Mouse (Mus musculus) kidney, embryonic 16.5 days (tissue): ENCODE results near the gene Cpvl. TPM values are rescaled to one million over a fixed set of nuclear protein-coding genes. Genes with fewer than 3 reads are reported as not detected.
A peak's percentile ranks its signal among the peaks of the same experiment; 100 is the strongest.

Experiments
- ATAC-seq: fragments of 200-750 bp; cut with Nextera tagmentation; 2 replicates; pipeline ENCODE4 v1.8.0; 2017; ENCODE audit warnings: moderate TSS enrichment; ENCODE audit not compliant: low FRiP score, low TSS enrichment
- H3K27ac ChIP-seq: fragments of 300-500 bp; sonication (generic); 2 replicates; pipeline ENCODE4 v1.5.1; 2014; ENCODE audit warnings: low read length
- H3K27me3 ChIP-seq: fragments of 300-500 bp; sonication (generic); 2 replicates; pipeline ENCODE4 v1.6.1; 2014; ENCODE audit warnings: low read length, control low read depth, mixed read lengths; ENCODE audit not compliant: insufficient read depth
- H3K36me3 ChIP-seq: fragments of 300-500 bp; sonication (generic); 2 replicates; pipeline ENCODE4 v1.6.1; 2014; ENCODE audit warnings: low read length, control low read depth, mixed read lengths; ENCODE audit not compliant: insufficient read depth
- H3K4me1 ChIP-seq: fragments of 300-500 bp; sonication (generic); 2 replicates; pipeline ENCODE4 v1.6.1; 2014; ENCODE audit warnings: low read length, control low read depth, mixed read lengths; ENCODE audit not compliant: insufficient read depth
- H3K4me2 ChIP-seq: fragments of 300-500 bp; sonication (generic); replicated peaks from 2 replicates; pipeline ENCODE4 v1.6.1; 2014; ENCODE audit warnings: low read depth, low read length
- H3K4me3 ChIP-seq: fragments of 300-500 bp; sonication (generic); 2 replicates; pipeline ENCODE4 v1.5.1; 2014; ENCODE audit warnings: mild to moderate bottlenecking, low read length
- H3K9ac ChIP-seq: fragments of 300-500 bp; sonication (generic); replicated peaks from 2 replicates; pipeline ENCODE4 v1.6.1; 2014; ENCODE audit warnings: low read length
- H3K9me3 ChIP-seq: fragments of 300-500 bp; sonication (generic); 2 replicates; pipeline ENCODE4 v1.6.1; 2016; ENCODE audit warnings: low read length, control low read depth
- WGBS: fragments of 180-500 bp; shearing (Covaris S2); extraction: QIAGEN DNeasy Blood & Tissue Kit; methylation state at CpG from one replicate; pipeline ENCODE4 v1.1.7; 2014; 5-methylcytosine and 5-hydroxymethylcytosine counted together
- polyA plus RNA-seq: library from polyadenylated mRNA; unstranded; fragments of >200 nt; fragmentation: Nextera tagmentation; extraction: Ambion mirVana; gene quantifications from 2 replicates; pipeline ENCODE4 v1.2.1, GENCODE M21; 2015

Cpvl gene
- polyA plus RNA-seq, 1 experiment from 2014 or later, result 0.35 TPM

DNA sequence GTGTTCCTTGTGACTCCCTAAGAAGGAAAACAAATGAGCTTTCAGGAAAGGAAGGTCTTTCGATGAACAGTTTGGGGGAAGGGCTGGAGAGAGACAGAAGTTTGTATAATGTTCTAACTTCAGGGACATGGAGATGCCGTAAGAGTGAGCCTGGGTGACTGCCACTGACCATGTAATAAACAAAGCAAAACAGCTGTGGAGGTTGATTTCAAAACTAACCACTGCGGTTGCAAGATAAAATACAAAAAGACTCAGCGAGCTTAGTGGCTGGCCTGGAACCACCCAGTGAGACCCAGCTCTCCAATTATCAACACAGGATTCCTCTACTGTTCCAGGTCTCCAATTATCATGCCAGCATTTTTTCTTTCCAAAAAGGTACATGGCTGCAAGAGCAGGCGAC, 33.6 kb downstream of the Cpvl start:
- no peak for ATAC-seq

DNA sequence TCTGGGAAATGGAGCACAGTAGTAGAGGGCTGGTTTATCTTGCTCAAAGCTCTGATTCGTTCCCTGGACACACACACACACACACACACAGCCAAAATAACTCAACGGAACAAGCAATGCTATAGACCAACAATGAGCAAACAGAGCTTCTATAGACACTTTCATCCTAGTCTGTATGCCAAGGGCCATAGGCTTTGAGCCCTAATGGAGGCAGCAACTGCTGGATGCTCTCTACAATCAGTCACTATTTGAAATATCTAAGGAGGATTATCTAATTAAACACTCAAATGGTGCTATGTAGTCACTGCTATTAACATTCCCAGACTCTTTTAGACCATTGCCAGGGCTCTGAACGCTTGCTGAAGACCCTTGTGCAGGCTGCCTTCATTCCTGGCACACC, 34.1 kb downstream of the Cpvl start:
- Histone ChIP-seq H3K4me1 (peaks cover 48% of the 10 kb centered on the region), H3K9ac (no peak overlapping the region), H3K4me3 (no peak overlapping the region), H3K36me3 (no peaks in the 10 kb centered on the region), H3K27ac (peak overlapping the region; percentile 21; the same call in 1 of the 2 replicates), H3K4me2 (no peak overlapping the region), H3K27me3 (no peaks in the 10 kb centered on the region), H3K9me3 (no peaks in the 10 kb centered on the region)
- WGBS, result 71% methylated on average over 3 of the region's 3 CpGs
- ATAC-seq, result no peak

More for the DNA sequence above, 33.6 kb downstream of the Cpvl start:
- H3K27me3 ChIP-seq, result no peaks in the 10 kb centered on the region
- peaks cover 48% of the 10 kb centered on the region for H3K4me1 ChIP-seq
- no peaks in the 10 kb centered on the region for H3K9me3 ChIP-seq
- H3K9ac ChIP-seq, result no peak overlapping the region
- WGBS, result 72% methylated on average over 5 of the region's 5 CpGs
- H3K4me3 ChIP-seq, result no peak overlapping the region
- H3K36me3 ChIP-seq, result no peaks in the 10 kb centered on the region
- no peak overlapping the region for H3K4me2 ChIP-seq
- H3K27ac ChIP-seq, result no peak overlapping the region

DNA sequence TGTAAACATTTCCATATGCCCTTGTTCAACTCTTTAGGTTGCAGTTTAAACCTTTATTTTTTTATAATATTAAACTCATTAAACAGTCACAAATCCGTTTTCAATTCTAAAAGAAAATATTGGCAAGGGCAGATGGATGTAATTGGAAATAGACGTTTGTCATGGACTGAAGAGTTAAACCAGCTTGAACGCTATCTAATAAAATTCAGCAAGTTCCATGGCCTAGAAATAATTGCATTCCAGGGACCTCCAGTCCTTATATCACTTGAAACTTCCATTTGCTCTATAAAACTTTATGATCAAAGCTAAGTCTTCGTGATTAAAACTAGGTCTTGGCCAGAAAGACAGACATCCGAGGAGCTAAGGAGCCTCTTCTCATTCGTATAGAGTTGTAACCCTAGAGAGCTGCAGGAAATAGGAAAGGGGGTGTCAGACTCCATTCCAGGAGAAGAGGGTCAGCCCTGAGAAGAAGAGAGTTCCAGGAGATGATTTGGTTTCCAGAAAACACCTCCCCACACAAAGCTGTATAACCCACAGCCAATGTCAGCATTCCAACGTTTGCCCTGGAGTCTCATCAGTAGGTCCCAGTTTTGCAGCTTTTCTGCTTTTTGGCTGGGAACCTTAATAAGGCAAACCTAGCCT, 36.2 kb downstream of the Cpvl start:
- 27% methylated on average over 7 of the region's 7 CpGs for WGBS
- H3K36me3 ChIP-seq, result no peaks in the 10 kb centered on the region
- H3K27me3 ChIP-seq, result no peaks in the 10 kb centered on the region
- no peak overlapping the region for H3K9ac ChIP-seq
- peaks cover 39% of the 10 kb centered on the region for H3K4me1 ChIP-seq
- peak overlapping the region; percentile 69; the same call in 1 of the 2 replicates for H3K27ac ChIP-seq
- no peak overlapping the region for H3K4me3 ChIP-seq
- no peaks in the 10 kb centered on the region for H3K9me3 ChIP-seq
- 0 out of 2 replicates have a peak, but pooled peaks have one; percentile 51 for ATAC-seq
- H3K4me2 ChIP-seq, result no peak overlapping the region

DNA sequence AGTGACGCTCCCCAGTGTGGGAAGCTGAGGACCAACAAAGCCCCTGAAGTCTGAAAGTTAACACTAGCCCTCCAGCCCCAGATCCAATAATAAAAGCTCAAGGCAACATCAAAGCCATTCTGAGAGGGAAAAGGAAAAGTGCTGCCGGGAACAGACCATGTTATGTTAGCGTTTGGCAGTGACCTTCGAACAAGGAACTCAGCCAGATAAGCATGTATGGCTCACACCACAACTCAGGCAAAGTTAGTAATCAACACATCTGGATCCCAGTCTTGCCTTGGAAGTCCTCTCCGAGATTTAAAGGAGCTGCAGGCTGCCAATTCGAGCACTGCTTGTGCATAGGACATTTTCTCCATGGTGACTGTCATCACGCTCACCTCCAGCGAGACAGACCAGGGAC, 38.7 kb downstream of the Cpvl start:
- Histone ChIP-seq H3K4me2 (no peak overlapping the region), H3K27ac (no peak overlapping the region)
- no peak for ATAC-seq

DNA sequence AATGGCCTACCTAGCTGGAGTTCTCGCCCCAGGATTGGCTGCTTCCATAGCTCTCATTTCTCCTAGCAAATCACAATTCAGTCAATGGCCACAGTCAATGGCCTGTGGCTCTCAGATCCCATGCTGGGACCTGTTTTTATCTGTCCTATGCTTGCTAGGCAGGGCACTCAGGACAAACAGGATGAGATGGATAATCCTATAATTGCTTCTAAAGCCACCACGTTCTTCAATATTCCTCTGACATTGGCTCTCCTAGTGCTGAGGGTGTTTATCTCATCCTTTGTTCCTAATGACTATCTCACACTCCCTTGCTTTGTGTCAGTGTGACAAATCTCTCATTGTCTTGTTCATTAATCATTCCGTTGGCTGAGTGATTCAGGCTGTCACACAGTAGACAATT, 39.5 kb downstream of the Cpvl start:
- whole genome bisulfite sequencing, result 53% methylated on average over 3 of the region's 3 CpGs
- Histone ChIP-seq H3K4me1 (peaks cover 26% of the 10 kb centered on the region), H3K4me2 (no peak overlapping the region), H3K36me3 (no peaks in the 10 kb centered on the region), H3K9ac (no peak overlapping the region), H3K27me3 (no peaks in the 10 kb centered on the region), H3K9me3 (no peaks in the 10 kb centered on the region), H3K27ac (no peak overlapping the region), H3K4me3 (no peak overlapping the region)
- ATAC-seq, result no peak

More for the DNA sequence above, 38.7 kb downstream of the Cpvl start:
- Histone ChIP-seq H3K4me1 (peaks cover 30% of the 10 kb centered on the region), H3K36me3 (no peaks in the 10 kb centered on the region), H3K9ac (no peak overlapping the region), H3K9me3 (no peaks in the 10 kb centered on the region), H3K4me3 (no peak overlapping the region), H3K27me3 (no peaks in the 10 kb centered on the region)
- 38% methylated on average over 8 of the region's 8 CpGs for WGBS

DNA sequence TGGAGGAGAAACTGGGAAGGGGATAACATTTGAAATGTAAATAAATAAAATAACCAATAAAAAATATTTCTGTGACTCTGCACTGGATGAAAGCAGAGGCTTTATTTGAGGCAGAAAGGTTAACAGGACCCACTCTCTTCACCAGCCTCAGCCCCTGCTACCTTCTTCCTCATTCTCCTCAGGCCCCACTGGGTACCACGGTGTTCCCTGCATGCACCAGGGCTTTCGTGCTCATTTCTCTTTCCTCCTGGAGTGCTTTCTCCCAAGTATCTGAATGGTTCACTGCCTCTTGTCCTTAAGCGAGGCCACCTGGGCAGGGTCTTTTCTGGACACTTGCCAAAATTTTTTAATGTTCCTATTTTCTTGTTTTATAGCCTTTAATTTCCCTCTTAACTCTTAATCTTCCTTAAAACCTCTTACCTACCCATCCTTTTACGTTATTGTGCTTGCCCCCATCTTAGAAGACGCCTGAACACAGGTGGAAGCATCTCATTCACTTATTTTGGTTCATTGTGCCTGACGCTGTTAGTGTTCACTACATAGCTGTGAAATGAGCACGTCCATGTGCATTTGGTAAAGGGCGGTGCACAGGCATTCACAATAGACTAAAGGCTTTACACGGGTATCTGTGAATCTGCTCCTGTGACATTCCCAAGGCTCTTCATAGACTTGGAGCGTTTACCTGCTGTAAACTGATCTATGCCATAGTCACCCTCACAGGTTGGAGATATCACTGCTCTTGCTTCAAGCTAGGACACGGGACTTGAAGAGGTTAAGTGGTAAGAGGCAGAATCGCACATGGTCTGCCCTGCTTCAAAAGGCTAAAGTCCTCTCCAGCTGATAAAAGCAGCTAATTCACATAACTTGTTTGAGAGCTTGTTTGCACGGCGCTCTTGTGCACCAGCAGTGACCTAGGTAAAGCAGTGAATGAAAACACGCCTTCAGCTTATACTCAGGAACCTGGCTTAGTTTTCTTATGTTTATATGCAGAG, 41.0 kb downstream of the Cpvl start:
- ATAC-seq, result peak; percentile 51; the same call in 1 of the 2 replicates
- Histone ChIP-seq H3K9ac (no peak overlapping the region), H3K27me3 (no peaks in the 10 kb centered on the region), H3K9me3 (no peaks in the 10 kb centered on the region), H3K4me1 (peaks cover 18% of the 10 kb centered on the region), H3K4me3 (no peak overlapping the region), H3K4me2 (no peak overlapping the region), H3K36me3 (no peaks in the 10 kb centered on the region), H3K27ac (no peak overlapping the region)
- WGBS, result 66% methylated on average over 15 of the region's 15 CpGs

DNA sequence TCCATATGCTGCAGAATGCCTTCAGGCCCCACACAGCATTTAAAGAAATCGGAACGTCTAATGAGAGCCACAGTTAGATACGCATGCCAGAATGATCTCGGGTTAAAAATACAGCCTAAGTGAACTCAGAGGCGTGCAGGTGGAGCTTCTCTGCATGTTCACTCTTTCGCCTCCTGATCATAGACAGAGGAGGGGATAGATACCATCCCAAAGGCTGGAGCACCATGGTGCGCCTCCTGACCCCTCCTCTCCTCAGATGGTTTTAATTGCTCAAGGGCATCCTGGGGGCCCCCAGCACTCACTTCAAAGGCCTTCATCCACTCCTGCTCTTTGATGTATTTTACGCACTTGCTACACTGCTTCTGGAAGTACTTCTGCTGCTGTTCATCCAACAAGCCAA, 46.9 kb downstream of the Cpvl start:
- no peak overlapping the region for H3K4me2 ChIP-seq
- ATAC-seq, result peak; percentile 39; the same call in 1 of the 2 replicates
- 23% methylated on average over 8 of the region's 8 CpGs for WGBS

DNA sequence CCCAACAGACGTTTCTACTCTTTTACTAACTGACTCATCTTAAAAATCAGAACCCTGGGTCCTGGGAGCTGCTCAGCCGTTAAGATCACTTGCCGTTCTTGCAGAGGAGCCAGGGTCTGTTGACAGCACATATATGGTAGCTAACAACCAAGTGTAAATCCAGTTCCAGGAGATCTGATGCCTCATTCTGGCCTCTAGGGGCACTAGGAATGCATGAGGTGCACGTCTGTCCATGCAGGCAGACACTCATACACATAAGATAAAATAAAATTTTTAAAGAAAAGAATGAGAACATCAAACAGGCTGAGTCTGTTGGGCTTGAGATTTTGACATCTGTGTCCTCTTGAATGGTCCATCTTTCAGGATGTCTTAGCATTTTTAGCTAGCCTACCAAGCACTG, 48.6 kb downstream of the Cpvl start:
- Histone ChIP-seq H3K4me2 (no peak overlapping the region), H3K4me3 (no peak overlapping the region), H3K27ac (no peak overlapping the region), H3K9me3 (no peaks in the 10 kb centered on the region), H3K4me1 (peaks cover 21% of the 10 kb centered on the region; the same call in 1 of the 2 replicates), H3K9ac (no peak overlapping the region), H3K36me3 (no peaks in the 10 kb centered on the region), H3K27me3 (no peaks in the 10 kb centered on the region)
- WGBS, result 52% methylated on average over 4 of the region's 4 CpGs
- ATAC-seq, result no peak

More for the DNA sequence above, 46.9 kb downstream of the Cpvl start:
- no peak overlapping the region for H3K9ac ChIP-seq
- H3K4me3 ChIP-seq, result no peak overlapping the region
- H3K4me1 ChIP-seq, result peaks cover 15% of the 10 kb centered on the region; the same call in 1 of the 2 replicates
- H3K36me3 ChIP-seq, result no peaks in the 10 kb centered on the region
- H3K27ac ChIP-seq, result no peak overlapping the region
- no peaks in the 10 kb centered on the region for H3K27me3 ChIP-seq
- H3K9me3 ChIP-seq, result no peaks in the 10 kb centered on the region

DNA sequence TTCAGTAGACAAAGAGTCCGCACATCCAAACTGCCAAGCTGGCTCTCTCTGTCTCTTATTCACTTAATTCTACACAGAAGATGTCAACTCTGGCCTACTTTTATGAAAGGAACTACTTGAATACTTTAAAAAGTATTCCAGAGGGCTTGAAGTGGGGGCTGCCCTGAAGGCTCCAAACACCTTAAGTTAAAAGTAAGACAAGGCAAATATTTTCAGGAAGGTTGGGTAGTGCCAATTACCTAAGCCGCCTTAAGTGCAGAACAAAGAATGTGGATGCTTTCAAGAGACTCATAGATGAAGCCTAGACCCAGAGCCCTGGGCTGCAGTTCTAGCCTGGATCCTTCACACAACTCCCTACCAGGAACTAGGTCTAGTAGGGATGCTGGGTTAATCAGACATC, 52.3 kb downstream of the Cpvl start:
- WGBS, result 92% methylated on average over 2 of the region's 2 CpGs
- Histone ChIP-seq H3K9ac (no peak overlapping the region), H3K27me3 (no peaks in the 10 kb centered on the region), H3K9me3 (no peaks in the 10 kb centered on the region), H3K4me1 (peaks cover 14% of the 10 kb centered on the region; the same call in 1 of the 2 replicates), H3K4me3 (no peak overlapping the region), H3K36me3 (no peaks in the 10 kb centered on the region), H3K4me2 (no peak overlapping the region), H3K27ac (no peak overlapping the region)
- ATAC-seq, result no peak
